Mouse (Mus musculus): Measurements from ENCODE around the gene Fat3. TPM values are rescaled to one million over a fixed set of nuclear protein-coding genes. Genes with fewer than 3 reads are reported as not detected.

Gene Fat3
- polyA plus RNA-seq, 1 experiment from 2014 or later: 0.93 TPM

DNA sequence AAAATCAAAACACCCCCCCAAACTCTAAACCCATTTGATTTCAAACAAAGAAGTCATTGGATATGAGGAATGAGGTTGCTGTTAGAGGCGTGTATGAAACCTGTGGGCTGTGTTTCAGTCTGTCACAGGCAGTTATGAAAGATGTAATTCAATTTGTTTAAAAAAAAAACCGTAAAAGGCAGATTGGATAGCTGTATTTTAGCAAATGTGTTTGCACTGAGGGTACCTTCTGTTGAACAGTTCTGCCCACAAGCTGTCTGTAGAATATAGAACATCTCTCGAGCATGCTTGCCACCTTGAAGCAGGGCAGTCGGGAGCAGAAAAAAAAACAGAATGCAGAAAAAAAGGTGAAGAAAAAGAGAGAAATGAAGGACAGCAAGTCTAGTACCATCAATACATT, 472.0 kb downstream of the Fat3 start:
- Histone ChIP-seq H3K27ac (replicated peaks) (no peak overlapping the region), H3K9ac (ENCODE audit: low read length) (no peak overlapping the region), H3K27me3 (ENCODE audit: control insufficient read depth, insufficient read depth, low read length) (no peaks in the 10 kb centered on the region), H3K4me2 (replicated peaks; ENCODE audit: low read depth) (no peak overlapping the region), H3K4me3 (ENCODE audit: low read depth, low read length) (no peak overlapping the region), H3K9me3 (ENCODE audit: control insufficient read depth, low read length) (no peaks in the 10 kb centered on the region), H3K36me3 (ENCODE audit: control insufficient read depth, insufficient read depth, low read length) (no peaks in the 10 kb centered on the region), H3K4me1 (replicated peaks; ENCODE audit: control insufficient read depth, insufficient read depth) (no peaks in the 10 kb centered on the region)
- WGBS: 67% methylated on average over 4 of the region's 4 CpGs
- TF ChIP-seq CTCF (IDR thresholded peaks at IDR 0.05; ENCODE audit: low read depth) (no peak), EP300 (optimal IDR thresholded peaks at IDR 0.05) (no peak)
- ATAC-seq (ENCODE audit: low FRiP score, low TSS enrichment) (no peak), DNase-seq (ENCODE audit: low spot score) (no peak)

DNA sequence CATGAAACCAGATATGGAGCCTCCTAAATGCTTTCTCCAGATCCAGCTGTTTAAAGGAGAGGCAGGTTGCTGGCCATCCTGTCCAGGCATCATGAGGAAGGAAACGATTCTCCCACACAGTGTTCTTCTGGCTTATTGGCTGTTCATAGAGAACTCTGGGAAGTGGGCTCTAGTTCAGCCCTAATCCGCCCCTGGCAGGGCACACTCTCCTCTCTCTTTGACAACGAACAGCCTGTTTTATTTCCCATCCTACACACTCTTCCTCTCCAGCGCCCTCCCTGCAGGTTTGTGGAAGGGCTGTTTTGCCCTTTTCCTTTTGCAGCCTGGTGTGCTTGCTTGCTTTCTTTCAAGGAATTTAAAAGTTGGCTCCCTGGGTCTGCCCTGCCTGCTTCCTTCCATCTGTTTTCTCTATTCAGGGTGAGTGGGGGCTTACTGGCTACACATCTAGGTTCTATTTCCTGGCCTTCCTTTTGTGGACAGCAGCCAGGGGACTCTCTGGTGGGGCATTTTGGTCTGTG, 472.6 kb downstream of the Fat3 start:
- no peaks in the 10 kb centered on the region for H3K36me3 ChIP-seq (ENCODE audit: control insufficient read depth, insufficient read depth, low read length)
- no peaks in the 10 kb centered on the region for H3K9me3 ChIP-seq (ENCODE audit: control insufficient read depth, low read length)
- no peaks in the 10 kb centered on the region for H3K4me1 ChIP-seq (replicated peaks; ENCODE audit: control insufficient read depth, insufficient read depth)
- no peak overlapping the region for H3K4me3 ChIP-seq (ENCODE audit: low read depth, low read length)
- 33% methylated on average over 4 of the region's 4 CpGs for WGBS
- TF ChIP-seq EP300 (optimal IDR thresholded peaks at IDR 0.05): no peak
- TF ChIP-seq CTCF (IDR thresholded peaks at IDR 0.05; ENCODE audit: low read depth): 0 out of 2 replicates have a peak, but pooled peaks have one; percentile 29
- H3K27ac ChIP-seq (replicated peaks): no peak overlapping the region
- no peaks in the 10 kb centered on the region for H3K27me3 ChIP-seq (ENCODE audit: control insufficient read depth, insufficient read depth, low read length)
- H3K9ac ChIP-seq (ENCODE audit: low read length): no peak overlapping the region
- H3K4me2 ChIP-seq (replicated peaks; ENCODE audit: low read depth): no peak overlapping the region
- ATAC-seq (ENCODE audit: low FRiP score, low TSS enrichment): no peak
- DNase-seq (ENCODE audit: low spot score): no peak

DNA sequence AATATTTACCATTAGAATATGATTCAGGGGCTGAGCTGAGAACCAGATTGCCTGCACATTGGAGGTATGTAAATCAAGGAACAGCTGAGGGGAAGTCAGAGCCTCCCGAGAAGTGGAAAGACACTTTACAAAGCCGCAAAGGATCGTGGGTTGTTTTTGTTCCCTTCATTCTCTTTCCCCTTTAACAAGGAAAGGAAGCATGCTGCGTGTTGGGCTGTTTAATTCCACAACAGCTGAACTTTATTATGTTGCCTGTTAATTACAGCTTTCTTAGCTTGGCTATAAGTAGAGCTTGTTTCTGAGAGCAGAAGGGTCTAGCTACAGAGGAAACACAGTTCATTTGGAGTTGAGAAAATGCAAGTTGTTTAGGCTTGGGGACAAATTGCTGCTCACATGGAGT, 475.0 kb downstream of the Fat3 start:
- 47% methylated on average over 4 of the region's 4 CpGs for WGBS
- H3K9me3 ChIP-seq (ENCODE audit: control insufficient read depth, low read length): no peaks in the 10 kb centered on the region
- no peak overlapping the region for H3K9ac ChIP-seq (ENCODE audit: low read length)
- H3K4me1 ChIP-seq (replicated peaks; ENCODE audit: control insufficient read depth, insufficient read depth): no peaks in the 10 kb centered on the region
- no peaks in the 10 kb centered on the region for H3K36me3 ChIP-seq (ENCODE audit: control insufficient read depth, insufficient read depth, low read length)
- DNase-seq (ENCODE audit: low spot score): no peak
- H3K4me2 ChIP-seq (replicated peaks; ENCODE audit: low read depth): no peak overlapping the region
- H3K27me3 ChIP-seq (ENCODE audit: control insufficient read depth, insufficient read depth, low read length): no peaks in the 10 kb centered on the region
- TF ChIP-seq CTCF (IDR thresholded peaks at IDR 0.05; ENCODE audit: low read depth) (no peak), EP300 (optimal IDR thresholded peaks at IDR 0.05) (no peak)
- no peak overlapping the region for H3K27ac ChIP-seq (replicated peaks)
- no peak for ATAC-seq (ENCODE audit: low FRiP score, low TSS enrichment)
- no peak overlapping the region for H3K4me3 ChIP-seq (ENCODE audit: low read depth, low read length)

DNA sequence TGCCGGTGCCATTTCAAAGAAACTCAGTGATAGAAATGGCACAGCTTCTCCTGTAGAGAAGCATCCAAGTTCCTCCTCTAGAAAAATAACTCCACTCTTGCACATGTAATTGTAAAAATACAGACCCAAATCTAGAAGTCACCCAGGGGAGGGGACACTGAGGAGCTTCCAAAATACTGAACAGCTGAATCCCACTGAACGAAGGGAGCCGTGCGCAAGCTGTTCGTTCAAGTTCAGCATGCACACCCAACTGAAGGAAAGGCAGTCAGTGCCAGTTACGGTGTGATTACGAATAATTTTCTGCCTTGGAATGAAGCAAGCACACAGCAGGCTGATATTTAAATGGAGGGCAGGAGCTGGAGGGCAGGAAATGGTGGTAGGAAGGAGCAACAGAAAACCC, 476.4 kb downstream of the Fat3 start:
- no peak overlapping the region for H3K4me2 ChIP-seq (replicated peaks; ENCODE audit: low read depth)
- 92% methylated on average over 7 of the region's 7 CpGs for WGBS
- ATAC-seq (ENCODE audit: low FRiP score, low TSS enrichment): no peak
- TF ChIP-seq CTCF (IDR thresholded peaks at IDR 0.05; ENCODE audit: low read depth): no peak
- no peak for TF ChIP-seq EP300 (optimal IDR thresholded peaks at IDR 0.05)
- no peak overlapping the region for H3K9ac ChIP-seq (ENCODE audit: low read length)
- no peaks in the 10 kb centered on the region for H3K36me3 ChIP-seq (ENCODE audit: control insufficient read depth, insufficient read depth, low read length)
- H3K4me3 ChIP-seq (ENCODE audit: low read depth, low read length): no peak overlapping the region
- no peaks in the 10 kb centered on the region for H3K4me1 ChIP-seq (replicated peaks; ENCODE audit: control insufficient read depth, insufficient read depth)
- H3K9me3 ChIP-seq (ENCODE audit: control insufficient read depth, low read length): no peaks in the 10 kb centered on the region
- no peaks in the 10 kb centered on the region for H3K27me3 ChIP-seq (ENCODE audit: control insufficient read depth, insufficient read depth, low read length)
- H3K27ac ChIP-seq (replicated peaks): no peak overlapping the region
- no peak for DNase-seq (ENCODE audit: low spot score)

DNA sequence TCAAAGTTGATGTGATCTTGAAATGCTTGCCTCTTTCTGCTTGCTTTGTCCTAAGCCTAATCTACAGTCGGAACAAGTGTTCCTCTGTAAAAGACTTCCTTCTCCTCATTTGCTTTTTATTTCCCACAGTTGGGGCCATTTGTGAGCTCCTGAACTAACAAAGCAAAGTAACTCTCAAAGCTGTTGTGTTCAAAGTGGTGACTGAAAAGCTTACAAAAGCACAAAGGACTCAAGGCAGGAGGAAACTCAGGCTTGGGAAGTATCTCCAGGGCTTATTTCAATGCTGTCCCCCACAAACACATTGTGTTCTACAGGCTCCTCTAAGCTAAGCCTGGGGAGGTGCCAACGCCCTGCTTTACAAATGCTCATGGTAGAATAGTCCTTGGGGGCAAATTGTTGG, 487.0 kb downstream of the Fat3 start:
- DNase-seq (ENCODE audit: low spot score): no peak
- no peak overlapping the region for H3K9ac ChIP-seq (ENCODE audit: low read length)
- WGBS: 63% methylated on average over 2 of the region's 2 CpGs

DNA sequence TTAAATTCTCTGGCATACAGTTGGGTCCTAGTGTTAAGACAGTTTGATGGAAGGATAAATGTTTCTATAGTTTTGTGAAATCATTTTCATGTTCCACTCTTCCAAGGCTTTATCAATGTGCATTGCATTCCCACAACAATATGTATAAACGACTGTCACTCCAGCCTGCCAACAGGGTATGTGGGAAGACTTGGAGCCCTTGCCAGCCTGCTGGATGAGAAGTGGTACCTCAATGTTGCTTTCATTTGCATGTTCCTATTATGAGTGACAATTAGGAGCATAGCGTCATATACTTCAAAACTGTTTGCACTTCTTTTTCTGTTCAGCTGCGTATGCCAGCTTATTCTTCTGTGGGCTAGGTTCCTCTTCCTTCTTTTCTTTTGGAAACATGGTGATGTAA, 489.7 kb downstream of the Fat3 start:
- Histone ChIP-seq H3K9me3 (ENCODE audit: control insufficient read depth, low read length) (no peaks in the 10 kb centered on the region), H3K9ac (ENCODE audit: low read length) (no peak overlapping the region), H3K27me3 (ENCODE audit: control insufficient read depth, insufficient read depth, low read length) (no peaks in the 10 kb centered on the region), H3K4me2 (replicated peaks; ENCODE audit: low read depth) (no peak overlapping the region), H3K27ac (replicated peaks) (no peak overlapping the region), H3K4me1 (replicated peaks; ENCODE audit: control insufficient read depth, insufficient read depth) (no peaks in the 10 kb centered on the region), H3K36me3 (ENCODE audit: control insufficient read depth, insufficient read depth, low read length) (no peaks in the 10 kb centered on the region), H3K4me3 (ENCODE audit: low read depth, low read length) (no peak overlapping the region)
- 91% methylated on average over 3 of the region's 3 CpGs for WGBS
- DNase-seq (ENCODE audit: low spot score) (no peak), ATAC-seq (ENCODE audit: low FRiP score, low TSS enrichment) (no peak)
- TF ChIP-seq EP300 (optimal IDR thresholded peaks at IDR 0.05): no peak
- TF ChIP-seq CTCF (IDR thresholded peaks at IDR 0.05; ENCODE audit: low read depth): no peak

More for the DNA sequence above, 487.0 kb downstream of the Fat3 start:
- Histone ChIP-seq H3K4me1 (replicated peaks; ENCODE audit: control insufficient read depth, insufficient read depth) (no peaks in the 10 kb centered on the region), H3K36me3 (ENCODE audit: control insufficient read depth, insufficient read depth, low read length) (no peaks in the 10 kb centered on the region), H3K27me3 (ENCODE audit: control insufficient read depth, insufficient read depth, low read length) (no peaks in the 10 kb centered on the region), H3K4me2 (replicated peaks; ENCODE audit: low read depth) (no peak overlapping the region), H3K9me3 (ENCODE audit: control insufficient read depth, low read length) (no peaks in the 10 kb centered on the region), H3K4me3 (ENCODE audit: low read depth, low read length) (no peak overlapping the region), H3K27ac (replicated peaks) (no peak overlapping the region)
- TF ChIP-seq CTCF (IDR thresholded peaks at IDR 0.05; ENCODE audit: low read depth) (no peak), EP300 (optimal IDR thresholded peaks at IDR 0.05) (no peak)
- no peak for ATAC-seq (ENCODE audit: low FRiP score, low TSS enrichment)
